Comparison of ENCODE assay signal across 9 mouse cellular contexts in the genomic region with DNA sequence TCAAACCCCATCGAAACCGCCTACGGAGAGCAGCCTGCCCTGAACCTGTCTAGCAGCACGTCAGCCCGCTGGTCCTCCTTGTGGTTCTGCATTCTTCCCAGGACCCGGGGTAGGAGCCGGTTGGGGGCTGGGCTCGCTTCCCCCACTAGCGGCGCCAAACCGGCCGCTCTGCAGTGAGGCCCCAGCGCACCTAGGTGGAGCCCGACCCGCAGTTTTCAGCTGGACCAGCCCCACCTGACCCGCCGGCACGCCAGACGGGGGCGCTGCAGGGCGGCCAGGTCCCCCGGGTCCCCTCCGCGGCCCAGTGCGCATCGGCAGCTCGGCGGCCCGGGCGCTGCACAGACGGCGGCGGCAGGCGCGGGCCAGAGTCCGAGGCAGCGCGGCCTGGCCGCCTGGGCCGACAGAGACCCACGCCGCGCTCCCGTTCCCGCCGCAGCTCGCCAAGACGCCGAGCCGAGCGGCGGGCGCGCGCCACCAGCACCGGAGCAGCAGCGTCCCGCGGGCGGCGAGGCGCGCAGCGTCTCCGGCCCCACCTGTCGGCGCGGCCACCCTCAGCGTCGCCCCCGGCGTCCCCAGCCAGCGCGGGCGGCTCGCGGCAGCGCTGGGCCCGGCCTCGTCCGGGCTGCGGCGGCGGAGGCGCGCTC.
DNase-seq lines count a peak whose midpoint lies in the region; ATAC-seq and TF ChIP-seq lines count a peak whose summit lies in the region.
"Had no signal": no experiment of that assay in that cellular context is flagged by ENCODE, and none has a peak within 500 bp of the region (broad histone marks: within the 10 kb centered on the region; RNA-seq: fewer than 3 reads in every experiment).

No protein-coding gene starts in this region.

- H3K4me3 ChIP-seq in ES-E14 (ENCODE audit: insufficient read depth in 1 of 2, low read depth in 1 of 2, low read length in 2 of 2, poor library complexity in 1 of 2, severe bottlenecking in 1 of 2), result peak overlapping the region; percentile 61 to 73
- peak overlapping the region; percentile 67 for H3K4me3 ChIP-seq in hindbrain, embryonic 11.5 days (ENCODE audit: low read depth, low read length)
- no peak overlapping the region for H3K4me3 ChIP-seq in lung, adult 2 months (replicated peaks; ENCODE audit: extremely low read depth, low read depth, low read length)

- ATAC-seq in hindbrain, embryonic 11.5 days (ENCODE audit: low FRiP score), result peak; percentile 89

- TF ChIP-seq POLR2A in lung, adult 2 months (IDR thresholded peaks at IDR 0.05; ENCODE audit: borderline replicate concordance, extremely low read depth, low read depth, low read length), result no peak

- no peaks in the 10 kb centered on the region for H3K27me3 ChIP-seq in hindbrain, embryonic 11.5 days (ENCODE audit: control insufficient read depth, insufficient read depth, low read length)
- H3K27me3 ChIP-seq: CH12.LX had no signal

- H3K36me3 ChIP-seq in ES-E14 (ENCODE audit: control insufficient read depth, insufficient read depth, low read length, poor library complexity, severe bottlenecking), result no peaks in the 10 kb centered on the region
- no peaks in the 10 kb centered on the region for H3K36me3 ChIP-seq in hindbrain, embryonic 11.5 days (ENCODE audit: control insufficient read depth, insufficient read depth, low read length)

- peak; percentile 65 for DNase-seq in ES-E14 (ENCODE audit: low read depth, low spot score)
- peak; percentile 95 to 96 for DNase-seq in cerebellum, postnatal 25 days
- peak; percentile 76 to 88 for DNase-seq in frontal cortex, postnatal 25 days (ENCODE audit: low spot score in 2 of 2)
- DNase-seq in hindbrain, embryonic 11.5 days (ENCODE audit: low spot score), result peak; percentile 94
- DNase-seq in layer of hippocampus, adult 9-11 months, result peak; percentile 84
- DNase-seq in lung, adult 2 months, result peak; percentile 57
- DNase-seq in ovary, postnatal 36 days (ENCODE audit: low spot score), result peak; percentile 89
- peak; percentile 82 for DNase-seq in urinary bladder, postnatal 14 days (ENCODE audit: low spot score)

- no peaks in the 10 kb centered on the region for H3K4me1 ChIP-seq in ES-E14 (ENCODE audit: control insufficient read depth in 2 of 2, insufficient read depth in 2 of 2, low read length in 2 of 2, poor library complexity in 1 of 2)
- 0 out of 2 replicates have a peak, but pooled peaks cover 2% of the 10 kb centered on the region for H3K4me1 ChIP-seq in hindbrain, embryonic 11.5 days (replicated peaks; ENCODE audit: control insufficient read depth, insufficient read depth, low read length)
- H3K4me1 ChIP-seq in lung, adult 2 months (ENCODE audit: control insufficient read depth, insufficient read depth, low read length), result no peaks in the 10 kb centered on the region

- no peaks in the 10 kb centered on the region for H3K9me3 ChIP-seq in ES-E14 (ENCODE audit: control insufficient read depth, insufficient read depth, low read depth, low read length)
- H3K9me3 ChIP-seq in hindbrain, embryonic 11.5 days (ENCODE audit: control insufficient read depth, low read length), result no peaks in the 10 kb centered on the region

- H3K4me2 ChIP-seq in hindbrain, embryonic 11.5 days (replicated peaks; ENCODE audit: low read depth, low read length), result peak overlapping the region; percentile 96

- in situ Hi-C loops in ES-E14 (cut with MboI; ENCODE audit: low sequenced_read_pairs in 2 of 2, unreplicated experiment in 2 of 2), result no loop called here

- H3K27ac ChIP-seq in ES-E14 (ENCODE audit: insufficient read depth, low read depth, low read length, poor library complexity, severe bottlenecking), result no peak overlapping the region
- H3K27ac ChIP-seq in hindbrain, embryonic 11.5 days (ENCODE audit: low read depth, low read length), result peak overlapping the region; percentile 80

- 0% methylated on average over 51 of the region's 86 CpGs for WGBS in hindbrain, embryonic 11.5 days
- 1% methylated on average over 63 of the region's 86 CpGs for WGBS in lung, adult 2 months

- no peak for TF ChIP-seq CTCF in lung, adult 2 months (IDR thresholded peaks at IDR 0.05; ENCODE audit: insufficient read depth, low read length)

- peak overlapping the region; percentile 66 for H3K9ac ChIP-seq in ES-E14 (ENCODE audit: insufficient read depth, low read depth, low read length, poor library complexity, severe bottlenecking)
- H3K9ac ChIP-seq in hindbrain, embryonic 11.5 days (ENCODE audit: low read depth, low read length), result peak overlapping the region; percentile 87

TF ChIP-seq in ES-E14, 5 proteins besides CTCF, POLR2A, EP300 and RAD21:
- TF ChIP-seq HCFC1 (IDR thresholded peaks at IDR 0.05; ENCODE audit: borderline replicate concordance, insufficient read depth, low read length) (peak; percentile 60; the same call in 1 of the 2 replicates), MAFK (IDR thresholded peaks at IDR 0.05; ENCODE audit: insufficient read depth, low read depth, low read length) (no peak)
